Mouse (Mus musculus): ENCODE measurements around the gene Slf2.

Slf2 gene

DNA sequence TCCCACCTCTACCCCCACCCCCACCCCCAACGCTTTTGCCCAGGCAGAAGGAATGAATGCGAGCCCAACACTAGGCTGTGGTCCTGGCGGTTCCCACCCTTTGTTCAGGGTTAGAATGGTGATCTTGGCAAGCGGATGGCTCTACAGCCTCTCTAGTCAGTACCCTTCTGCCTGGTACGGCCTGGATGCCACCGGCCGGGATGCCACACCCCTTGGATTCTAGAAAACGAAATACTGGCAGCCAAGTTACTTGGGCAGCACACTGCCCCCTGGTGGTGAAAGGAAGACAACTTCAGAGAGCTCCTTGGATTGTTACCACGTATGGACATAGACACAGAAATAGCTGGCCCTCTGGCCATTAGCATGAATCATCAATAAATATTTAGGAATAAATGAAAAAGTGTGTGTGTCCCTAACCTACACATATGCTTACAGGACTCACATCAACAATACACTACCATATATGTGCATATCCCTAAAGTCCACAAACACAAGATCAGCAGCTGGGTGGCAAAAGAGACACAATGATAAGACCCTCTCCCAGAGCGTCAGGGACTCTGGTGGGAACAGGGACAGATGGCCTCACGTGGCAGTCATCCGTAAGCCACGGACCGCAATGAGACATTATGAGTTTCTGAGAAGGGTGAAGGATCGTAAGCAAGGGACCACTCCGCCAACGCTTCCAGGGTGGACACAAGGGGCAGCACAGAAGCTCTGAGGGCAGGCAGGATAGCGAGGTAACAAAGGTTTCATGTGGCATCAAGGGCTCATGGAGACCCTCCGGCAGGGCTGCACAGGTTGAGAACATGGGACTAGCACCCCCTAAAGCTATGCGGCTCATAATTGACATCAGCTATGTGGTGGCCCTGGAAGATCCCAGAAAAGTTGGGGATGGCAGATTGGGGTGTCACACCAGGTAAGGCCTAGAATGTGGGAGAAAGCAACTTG, 100.1 kb downstream of the Slf2 start:
- peak; percentile 89 for DNase-seq (ENCODE audit: low spot score)

DNA sequence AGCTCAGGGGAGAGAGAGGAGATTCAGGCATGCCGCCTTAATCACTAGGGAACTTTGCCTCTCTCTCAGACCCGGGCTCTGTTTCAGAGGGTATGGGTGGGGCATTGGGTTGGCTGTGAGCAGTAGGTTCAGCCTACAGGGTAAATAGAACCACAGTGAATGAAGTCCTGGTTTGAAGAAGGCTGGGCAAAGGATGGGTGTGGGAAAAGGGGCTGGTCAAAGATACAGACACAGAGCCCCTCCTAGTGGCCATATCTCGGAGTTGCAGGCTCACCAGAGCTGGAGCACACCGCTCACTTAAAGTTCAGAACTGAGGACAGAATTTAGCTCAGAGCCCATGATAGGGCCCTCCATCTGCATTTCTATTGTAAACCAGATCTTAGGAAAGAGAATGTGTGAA, 100.8 kb downstream of the Slf2 start:
- peak; percentile 86 for DNase-seq (ENCODE audit: low spot score)
